Mouse (Mus musculus): Measurements from ENCODE around the gene Ranbp17.

DNA sequence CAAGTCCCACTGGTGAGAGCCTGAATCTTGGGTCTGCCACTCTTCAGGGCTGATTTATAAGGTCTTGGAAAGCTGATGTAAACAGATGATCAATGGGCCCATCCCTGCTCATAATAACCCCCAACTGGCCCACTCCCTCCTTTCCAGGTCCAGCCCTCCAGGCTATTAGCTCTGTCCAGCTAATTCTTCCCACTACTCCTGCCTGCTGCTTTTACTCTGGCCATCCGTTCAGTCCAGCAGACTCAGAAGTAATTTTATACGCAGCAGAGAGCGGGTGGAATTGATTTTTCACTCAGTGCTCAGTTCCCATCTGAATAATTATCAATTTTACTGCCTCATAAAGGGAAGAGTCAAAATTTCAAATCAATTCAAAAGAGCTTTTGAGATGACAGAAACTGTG lies 273.3 kb downstream of the Ranbp17 start:
- TF ChIP-seq POLR2A (IDR thresholded peaks at IDR 0.05; ENCODE audit: low read depth, low read length) (no peak), CTCF (IDR thresholded peaks at IDR 0.05; ENCODE audit: borderline replicate concordance, insufficient read depth, low read length) (no peak)
